Mouse (Mus musculus) liver, embryonic 16.5 days (tissue): ENCODE results near the gene Gcnt1. TPM values are rescaled to one million over a fixed set of nuclear protein-coding genes. Genes with fewer than 3 reads are reported as not detected.

ENCODE experiments used
- ATAC-seq: fragments of 200-750 bp; cut with Nextera tagmentation; 2 replicates; pipeline ENCODE4 v1.8.0; 2017; ENCODE audit warnings: low read depth, mild to moderate bottlenecking, moderate number of reproducible peaks, moderate library complexity
- H3K27ac ChIP-seq: fragments of 300-500 bp; sonication (generic); 2 replicates; pipeline ENCODE4 v1.5.1; 2014; ENCODE audit warnings: mild to moderate bottlenecking, low read length
- H3K27me3 ChIP-seq: fragments of 300-500 bp; sonication (generic); 2 replicates; pipeline ENCODE4 v1.6.1; 2014; ENCODE audit warnings: low read depth, low read length, mixed read lengths; ENCODE audit not compliant: control insufficient read depth, insufficient read depth
- H3K36me3 ChIP-seq: fragments of 300-500 bp; sonication (generic); 2 replicates; pipeline ENCODE4 v1.6.1; 2014; ENCODE audit warnings: mild to moderate bottlenecking; ENCODE audit not compliant: control insufficient read depth, insufficient read depth
- H3K4me1 ChIP-seq: fragments of 300-500 bp; sonication (generic); 2 replicates; pipeline ENCODE4 v1.6.1; 2014; ENCODE audit warnings: low read depth, low read length, mixed read lengths; ENCODE audit not compliant: control insufficient read depth
- H3K4me2 ChIP-seq: fragments of 300-500 bp; sonication (generic); 2 replicates; pipeline ENCODE4 v1.6.1; 2014; ENCODE audit warnings: low read depth, low read length, mixed read lengths
- H3K4me3 ChIP-seq: fragments of 300-500 bp; sonication (generic); 2 replicates; pipeline ENCODE4 v1.5.1; 2014; ENCODE audit warnings: low read depth, mild to moderate bottlenecking, low read length
- H3K9ac ChIP-seq: fragments of 300-500 bp; sonication (generic); 2 replicates; pipeline ENCODE4 v1.6.1; 2014; ENCODE audit warnings: low read depth, low read length
- H3K9me3 ChIP-seq: fragments of 300-500 bp; sonication (generic); replicated peaks from 2 replicates; pipeline ENCODE4 v1.6.1; 2016; ENCODE audit warnings: low read length; ENCODE audit not compliant: control insufficient read depth
- WGBS: fragments of 180-500 bp; shearing (Covaris S2); extraction: QIAGEN DNeasy Blood & Tissue Kit; methylation state at CpG from one replicate; pipeline ENCODE4 v1.1.7; 2014; ENCODE audit not compliant: insufficient replicate concordance; 5-methylcytosine and 5-hydroxymethylcytosine counted together
- polyA plus RNA-seq: library from polyadenylated mRNA; unstranded; fragments of >200 nt; fragmentation: Nextera tagmentation; extraction: Ambion mirVana; gene quantifications from 2 replicates; pipeline ENCODE4 v1.2.1, GENCODE M21; 2015

The Gcnt1 gene
- polyA plus RNA-seq, 1 experiment from 2014 or later: 18.9 TPM

- Histone ChIP-seq H3K4me3 (no peak overlapping the region), H3K27ac (peak overlapping the region; percentile 45), H3K4me2 (no peak overlapping the region), H3K9me3 (no peaks in the 10 kb centered on the region), H3K9ac (no peak overlapping the region), H3K27me3 (no peaks in the 10 kb centered on the region), H3K4me1 (peaks cover 42% of the 10 kb centered on the region), H3K36me3 (no peaks in the 10 kb centered on the region)
- 57% methylated on average over 3 of the region's 3 CpGs for WGBS
- no peak for ATAC-seq
These were observed 15.3 kb downstream of the Gcnt1 start for GRCm38 (mm10) chr19:17357391-17357790.

GRCm38 (mm10) chr19:17356932-17357331 lies 15.7 kb downstream of the Gcnt1 start:
- Histone ChIP-seq H3K4me3 (peak overlapping the region; percentile 84), H3K9me3 (no peaks in the 10 kb centered on the region), H3K4me1 (peaks cover 42% of the 10 kb centered on the region), H3K27ac (peak overlapping the region; percentile 92), H3K36me3 (no peaks in the 10 kb centered on the region), H3K4me2 (peak overlapping the region; percentile 75), H3K27me3 (no peaks in the 10 kb centered on the region), H3K9ac (peak overlapping the region; percentile 93)
- WGBS: 43% methylated on average over 6 of the region's 6 CpGs
- no peak for ATAC-seq

DNA sequence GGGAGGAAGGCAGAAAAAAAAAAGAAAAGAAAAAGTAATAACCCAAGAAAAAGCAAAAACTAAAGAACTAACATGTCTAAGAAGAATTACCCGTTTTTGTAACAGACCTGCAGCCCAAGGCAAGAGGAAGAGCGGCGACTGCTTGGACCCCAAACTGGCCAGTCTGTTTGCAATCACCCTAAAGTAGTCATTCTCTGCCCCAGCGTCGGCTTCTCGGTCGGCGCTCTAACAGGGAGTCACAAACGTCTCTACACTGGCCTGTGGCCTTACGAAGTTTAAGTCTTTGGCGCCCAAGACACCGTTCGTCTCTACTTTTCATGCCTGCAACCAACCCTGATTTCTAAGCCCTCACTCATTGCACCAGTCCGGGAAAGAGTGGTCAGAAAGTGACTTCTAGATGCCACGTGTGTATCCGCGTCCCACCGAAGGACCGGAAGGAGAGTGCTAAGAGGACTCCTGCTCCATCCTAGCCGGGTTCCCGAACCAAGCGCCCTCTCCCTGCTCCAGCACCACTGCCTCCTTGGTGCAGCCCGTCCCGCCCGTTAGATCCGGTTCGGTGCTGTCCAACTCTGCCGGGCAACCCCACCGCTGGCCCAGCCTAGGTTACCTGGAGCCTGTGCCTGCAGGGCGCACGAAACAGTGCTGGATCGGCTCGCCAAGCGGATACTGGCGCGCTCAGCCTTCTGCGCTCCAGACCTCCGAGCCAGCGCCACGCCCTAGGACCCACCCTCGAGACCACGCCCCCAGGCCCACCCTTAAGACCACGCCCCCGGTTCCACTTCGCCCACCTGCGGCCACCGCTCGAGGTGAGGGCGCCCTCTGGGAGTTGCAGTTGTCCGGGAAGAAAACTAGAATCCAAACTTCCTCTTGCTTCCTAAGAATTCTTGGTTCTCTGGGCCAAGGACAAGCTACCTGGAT lies 16.4 kb downstream of the Gcnt1 start:
- ATAC-seq: peak; percentile 87
- WGBS: under 1% methylated on average over 50 of the region's 50 CpGs
- H3K9ac ChIP-seq: peak overlapping the region; percentile 93
- H3K4me2 ChIP-seq: peak overlapping the region; percentile 75
- peak overlapping the region; percentile 84 for H3K4me3 ChIP-seq
- H3K27ac ChIP-seq: peak overlapping the region; percentile 92
- no peaks in the 10 kb centered on the region for H3K36me3 ChIP-seq
- no peaks in the 10 kb centered on the region for H3K27me3 ChIP-seq
- peaks cover 43% of the 10 kb centered on the region for H3K4me1 ChIP-seq
- no peaks in the 10 kb centered on the region for H3K9me3 ChIP-seq

GRCm38 (mm10) chr19:17355361-17355760 lies 17.3 kb downstream of the Gcnt1 start:
- Histone ChIP-seq H3K36me3 (peaks cover 4% of the 10 kb centered on the region; the same call in 1 of the 2 replicates), H3K4me1 (peaks cover 42% of the 10 kb centered on the region), H3K4me2 (peak overlapping the region; percentile 75), H3K9ac (peak overlapping the region; percentile 93), H3K9me3 (no peaks in the 10 kb centered on the region), H3K4me3 (peak overlapping the region; percentile 84), H3K27ac (peak overlapping the region; percentile 92), H3K27me3 (no peaks in the 10 kb centered on the region)
- 6% methylated on average over 4 of the region's 4 CpGs for WGBS
- ATAC-seq: peak; percentile 23; the same call in 1 of the 2 replicates

- peak overlapping the region; percentile 92 for H3K27ac ChIP-seq
- no peaks in the 10 kb centered on the region for H3K27me3 ChIP-seq
- peaks cover 45% of the 10 kb centered on the region for H3K4me1 ChIP-seq
- peak; percentile 66 for ATAC-seq
- H3K4me2 ChIP-seq: peak overlapping the region; percentile 75
- H3K9ac ChIP-seq: peak overlapping the region; percentile 93
- no peaks in the 10 kb centered on the region for H3K9me3 ChIP-seq
- H3K4me3 ChIP-seq: peak overlapping the region; percentile 84
- H3K36me3 ChIP-seq: peaks cover 5% of the 10 kb centered on the region; the same call in 1 of the 2 replicates
- WGBS: 13% methylated on average over 4 of the region's 4 CpGs
These were observed 17.8 kb downstream of the Gcnt1 start for GRCm38 (mm10) chr19:17354797-17355196.

DNA sequence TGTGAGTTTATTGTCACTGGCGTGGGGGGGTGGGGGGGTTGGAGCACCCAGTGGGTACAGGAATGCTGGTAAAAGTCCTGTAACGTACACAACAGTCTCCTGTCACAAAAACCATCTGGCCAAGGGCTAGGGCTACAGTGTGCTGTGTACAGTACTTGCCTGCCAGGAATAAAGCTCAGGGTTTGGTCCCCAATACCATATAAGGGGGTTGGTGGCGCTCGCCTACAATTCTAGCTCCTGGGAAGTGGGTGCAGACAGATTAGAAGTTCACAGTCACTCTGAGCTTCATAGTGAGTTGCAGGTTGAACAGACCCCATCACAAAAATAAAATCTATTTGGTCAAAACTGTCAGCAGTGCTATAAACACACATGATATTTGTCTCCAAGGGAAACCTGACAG lies 18.3 kb downstream of the Gcnt1 start:
- Histone ChIP-seq H3K4me3 (peak overlapping the region; percentile 84), H3K4me2 (peak overlapping the region; percentile 75), H3K9me3 (no peaks in the 10 kb centered on the region), H3K36me3 (peaks cover 5% of the 10 kb centered on the region; the same call in 1 of the 2 replicates), H3K4me1 (peaks cover 47% of the 10 kb centered on the region), H3K9ac (peak overlapping the region; percentile 93), H3K27me3 (no peaks in the 10 kb centered on the region), H3K27ac (peak overlapping the region; percentile 92)
- ATAC-seq: peak; percentile 51
- 36% methylated on average over 4 of the region's 4 CpGs for WGBS

GRCm38 (mm10) chr19:17353727-17354126 lies 18.9 kb downstream of the Gcnt1 start:
- Histone ChIP-seq H3K4me1 (peaks cover 47% of the 10 kb centered on the region), H3K27me3 (no peaks in the 10 kb centered on the region), H3K36me3 (peaks cover 8% of the 10 kb centered on the region), H3K9me3 (no peaks in the 10 kb centered on the region), H3K4me3 (peak overlapping the region; percentile 84), H3K4me2 (peak overlapping the region; percentile 75), H3K9ac (peak overlapping the region; percentile 93; the same call in 1 of the 2 replicates), H3K27ac (peak overlapping the region; percentile 46; the same call in 1 of the 2 replicates)
- WGBS: 75% methylated on average over 8 of the region's 8 CpGs
- no peak for ATAC-seq

GRCm38 (mm10) chr19:17347852-17348251 lies 24.8 kb downstream of the Gcnt1 start:
- Histone ChIP-seq H3K27me3 (no peaks in the 10 kb centered on the region), H3K4me3 (no peak overlapping the region), H3K36me3 (peaks cover 8% of the 10 kb centered on the region), H3K9ac (no peak overlapping the region), H3K4me2 (no peak overlapping the region), H3K4me1 (peaks cover 62% of the 10 kb centered on the region), H3K9me3 (no peaks in the 10 kb centered on the region), H3K27ac (no peak overlapping the region)
- WGBS: 63% methylated on average over 2 of the region's 2 CpGs
- no peak for ATAC-seq
